Mouse (Mus musculus): ENCODE measurements around the gene Fmo1.

GRCm38 (mm10) chr1:162865493-162865830, 948 bp downstream of the Fmo1 start:
- TF ChIP-seq POLR2A (IDR thresholded peaks at IDR 0.05; ENCODE audit: insufficient read length, low read depth) (no peak), MAX (IDR thresholded peaks at IDR 0.05; ENCODE audit: low read depth) (no peak), USF1 (IDR thresholded peaks at IDR 0.05; ENCODE audit: low read depth) (no peak), CEBPB (IDR thresholded peaks at IDR 0.05; ENCODE audit: insufficient read depth, poor library complexity, severe bottlenecking) (no peak), TCF12 (IDR thresholded peaks at IDR 0.05; ENCODE audit: insufficient read depth, poor library complexity, severe bottlenecking) (no peak), MYOD1 (IDR thresholded peaks at IDR 0.05; ENCODE audit: control insufficient read depth in 1 of 3, insufficient read length in 2 of 3, low read depth in 2 of 3) (no peak), MYOG (IDR thresholded peaks at IDR 0.05; ENCODE audit: control insufficient read depth in 1 of 3, insufficient read depth in 1 of 3, insufficient read length in 2 of 3, low read depth in 2 of 3) (no peak), E2F4 (IDR thresholded peaks at IDR 0.05; ENCODE audit: insufficient read depth) (no peak), SRF (IDR thresholded peaks at IDR 0.05; ENCODE audit: control insufficient read depth, insufficient read length, low read depth) (no peak), TCF3 (IDR thresholded peaks at IDR 0.05; ENCODE audit: insufficient read length, low read depth) (no peak), POLR2AphosphoS2 (IDR thresholded peaks at IDR 0.05; ENCODE audit: insufficient read length, low read depth) (no peak)
